Mouse (Mus musculus): ENCODE measurements at regions not wholly inside any gene's neighbourhood (a gene's known extent, or its start where the extent isn't known, plus 50 kb on each side); places are given as distances from the start of the nearest gene placed in this dataset.

DNA sequence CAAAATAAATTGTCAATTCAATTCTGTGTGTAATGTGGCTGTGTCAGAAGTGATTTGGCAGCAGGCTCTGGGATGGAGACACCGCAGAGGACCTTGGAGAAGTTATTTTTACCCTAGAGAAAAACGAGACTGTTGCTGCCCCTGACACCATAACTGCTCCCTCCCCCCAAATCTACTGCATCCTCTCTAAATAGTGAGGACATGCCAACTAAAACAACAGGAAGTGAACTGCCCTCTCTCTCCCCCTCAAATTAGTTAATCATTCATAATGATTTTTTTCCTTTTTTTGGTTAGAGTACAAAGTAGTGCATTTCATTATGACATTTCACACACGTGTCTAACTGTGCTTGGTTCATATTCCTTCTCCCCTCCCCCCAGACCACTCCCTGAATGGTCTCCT is 55.6 kb upstream of the Pias1 start:
- no peak for DNase-seq (ENCODE audit: low spot score in 2 of 2)

- no peak for DNase-seq (ENCODE audit: low spot score in 2 of 2)
These were observed 50.3 kb upstream of the Pias1 start for GRCm38 (mm10) chr9:63038031-63038430.
